Mouse (Mus musculus) left cerebral cortex, adult 2 months (tissue): ENCODE data around the gene Olfr776. TPM values are rescaled to one million over a fixed set of nuclear protein-coding genes. Genes with fewer than 3 reads are reported as not detected.
A peak's percentile ranks its signal among the peaks of the same experiment; 100 is the strongest.
"Not testable (repeated sequence)": the region's sequence is repeated elsewhere in the genome, so short reads cannot be mapped to it uniquely, and the experiment has no call there.

Source experiments
- DNase-seq, 2 experiments: peaks; one replicate each; pipeline ENCODE4 v3.0.0; 2021 to 2022; ENCODE audit warnings: low spot score in 2 of 2, mixed read lengths in 1 of 2; ENCODE audit errors: extremely low spot score in 1 of 2
- H3K27ac ChIP-seq: fragments of 200-600 bp; 2 replicates; pipeline ENCODE4 v1.8.1; 2022
- H3K4me3 ChIP-seq: fragments of 200-600 bp; 2 replicates; pipeline ENCODE4 v1.8.1; 2022
- CTCF ChIP-seq: fragments of 200-600 bp; IDR thresholded peaks from 2 replicates; pipeline ENCODE4 v1.8.1; 2022; ENCODE audit warnings: antibody characterized with exemption, mild to moderate bottlenecking, moderate library complexity
- intact Hi-C: fragments of 180-260 bp; cut with DNase I; formaldehyde crosslinking; loops from one replicate; pipeline ENCODE4 v1.15.1; 2025
- long read RNA-seq, 2 experiments: library from polyadenylated mRNA; stranded (forward); transcript quantifications; one replicate each; pipeline ENCODE4 v2.0.0; 2021; ENCODE audit warnings: borderline mapping rate in 2 of 2
- total RNA-seq, 2 experiments: library from RNA; stranded (reverse); gene quantifications; 2 replicates each; pipeline ENCODE4 v1.2.3; 2021

Gene Olfr776
- total RNA-seq = not detected
- long read RNA-seq, experiment 1 = 0 reads
- long read RNA-seq, experiment 2 = 0 reads

DNA sequence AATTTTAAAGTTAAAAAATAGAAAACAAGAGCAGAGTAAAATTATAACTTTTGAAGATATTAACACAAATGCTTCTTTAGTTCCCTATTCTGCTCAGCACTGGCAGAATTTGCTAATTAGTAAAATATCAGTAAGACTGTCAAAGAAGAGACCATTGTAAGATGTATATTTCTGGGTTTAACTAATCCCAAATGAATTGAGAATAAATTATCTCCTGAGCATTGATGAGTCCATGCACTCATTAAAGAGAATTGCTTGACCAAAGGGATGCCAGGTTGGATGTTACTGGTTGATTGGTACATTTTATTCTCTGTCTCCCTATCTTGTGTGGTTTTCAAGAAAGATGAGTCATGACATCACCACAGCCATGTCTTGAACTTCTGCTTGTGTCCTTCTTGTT, at the start of gene Olfr776:
Olfr776 (plus strand) TSS at position 301 of the 400 bp plus-strand sequence.
- DNase-seq = no peak
- intact Hi-C loops = no loop called here
- H3K27ac ChIP-seq = no peak within 1 kb of the TSS
- no peak within 1 kb of the TSS for H3K4me3 ChIP-seq
- TF ChIP-seq CTCF = no peak

DNA sequence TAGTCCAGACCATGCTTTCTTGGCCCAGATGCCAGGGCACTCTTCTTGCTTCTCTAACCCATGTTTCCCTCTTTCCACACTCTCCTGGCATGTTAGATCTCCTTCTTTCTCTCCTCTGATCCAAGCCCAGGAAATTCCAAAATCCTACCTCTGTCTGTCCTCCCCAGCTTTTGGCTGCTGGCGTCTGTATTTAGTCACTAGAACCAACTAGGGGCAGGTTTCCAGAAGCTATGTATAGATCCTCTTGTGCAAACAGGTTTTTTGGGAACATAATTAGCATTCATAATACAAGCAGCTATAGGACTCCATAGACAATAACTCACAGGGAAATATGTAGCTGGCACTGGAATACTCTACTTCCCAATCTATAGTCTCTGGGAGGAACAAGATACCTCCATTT, 28.2 kb upstream of the Olfr776 start:
- no peak overlapping the region for H3K4me3 ChIP-seq
- no peak for TF ChIP-seq CTCF
- peak in 1 of 2 experiments; percentile 11 for DNase-seq
- no peak overlapping the region for H3K27ac ChIP-seq
- intact Hi-C loops = no loop called here

DNA sequence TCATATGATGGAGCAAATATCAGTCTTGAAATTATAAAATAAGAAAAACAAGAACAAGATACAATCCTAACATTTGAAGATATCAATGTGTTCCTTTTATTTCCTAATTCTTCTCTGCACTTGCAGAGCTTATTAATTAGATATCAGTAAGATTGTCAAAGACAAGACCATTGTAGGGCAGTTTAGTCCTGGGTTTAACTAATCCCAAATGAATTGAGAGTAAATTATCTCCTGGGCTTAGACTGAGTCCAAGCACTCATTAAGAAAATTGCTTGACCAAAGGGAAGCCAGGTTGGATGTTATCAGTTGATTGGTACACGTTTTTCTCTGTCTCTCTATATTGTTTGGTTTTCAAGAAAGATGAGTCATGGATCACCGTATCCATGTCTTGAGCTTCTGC, 23.0 kb upstream of the Olfr776 start, which contains the start of gene Olfr774:
Olfr774 (plus strand) TSS at position 301 of the 400 bp plus-strand sequence.
- intact Hi-C loops = no loop called here
- Histone ChIP-seq H3K4me3 (no peak within 1 kb of the TSS), H3K27ac (no peak within 1 kb of the TSS)
- no peak for TF ChIP-seq CTCF
- DNase-seq = no peak

DNA sequence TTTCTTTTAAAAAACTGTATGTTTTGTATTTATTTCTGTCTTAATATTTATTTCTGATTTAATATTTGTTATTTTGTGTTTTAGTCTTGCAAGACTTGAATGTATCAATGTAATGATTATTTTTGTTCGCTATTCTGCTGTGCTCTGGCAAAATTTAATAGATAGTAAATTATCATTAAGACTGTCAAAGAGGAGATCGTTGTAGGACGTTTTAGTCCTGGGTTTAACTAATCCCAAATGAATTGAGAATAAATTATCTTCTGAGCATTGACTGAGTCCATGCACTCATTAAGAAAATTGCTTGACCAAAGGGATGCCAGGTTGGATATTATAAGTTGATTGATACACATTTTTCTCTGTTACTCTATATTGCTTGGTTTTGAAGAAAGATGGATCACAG, 10.8 kb upstream of the Olfr776 start, which contains the start of gene Olfr775:
Olfr775 (plus strand) TSS at position 301 of the 400 bp plus-strand sequence.
- Histone ChIP-seq H3K27ac (no peak within 1 kb of the TSS), H3K4me3 (no peak within 1 kb of the TSS)
- DNase-seq = no peak
- TF ChIP-seq CTCF = no peak
- intact Hi-C loops = no loop called here

DNA sequence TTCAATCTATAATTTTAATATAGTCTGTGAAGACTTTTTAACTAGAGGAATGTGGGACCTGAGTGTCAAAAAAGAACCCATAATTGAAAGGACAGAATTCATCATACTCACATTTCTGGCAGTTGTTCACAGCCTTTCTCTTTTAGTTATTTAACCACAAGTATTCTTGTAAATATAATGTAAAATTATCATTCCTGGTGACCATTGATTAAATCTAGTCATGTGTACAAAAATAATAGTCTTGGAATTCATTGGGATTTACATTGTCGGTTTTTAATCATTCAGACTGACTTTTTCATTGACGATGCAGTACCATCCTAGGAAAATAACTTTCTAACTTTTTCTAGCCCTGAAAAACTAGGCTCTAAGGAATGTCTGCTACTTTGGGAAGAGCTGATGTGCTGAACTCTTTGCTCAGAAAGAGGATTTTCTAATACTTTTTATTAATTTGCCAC, 12.2 kb downstream of the Olfr776 start, which contains the start of gene Olfr777:
Olfr777 (minus strand) TSS at position 405 of the 455 bp plus-strand sequence.
- no peak within 1 kb of the TSS for H3K4me3 ChIP-seq
- DNase-seq = no peak
- no peak for TF ChIP-seq CTCF
- intact Hi-C loops = no loop called here
- no peak within 1 kb of the TSS for H3K27ac ChIP-seq

DNA sequence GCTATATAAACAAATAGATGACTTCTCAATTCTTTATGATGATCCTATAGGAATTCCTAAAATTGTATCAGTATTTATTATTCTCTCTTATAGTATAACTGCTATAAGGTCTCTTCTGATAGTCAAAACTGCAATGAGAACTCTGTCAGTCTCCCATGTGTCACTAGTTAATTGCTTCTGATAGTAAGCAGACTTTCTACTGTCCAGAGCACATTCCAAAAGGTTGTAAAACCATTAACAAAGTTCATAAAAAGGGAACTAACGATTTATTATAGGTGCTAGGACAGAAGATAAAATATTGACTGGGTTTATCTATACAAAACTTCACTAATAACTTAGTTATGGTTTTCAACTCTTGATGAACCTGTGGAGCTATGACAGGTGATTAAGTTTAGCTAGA, 54.0 kb downstream of the Olfr776 start:
- H3K4me3 ChIP-seq, DNase-seq, H3K27ac ChIP-seq, intact Hi-C loops: not testable (repeated sequence)

DNA sequence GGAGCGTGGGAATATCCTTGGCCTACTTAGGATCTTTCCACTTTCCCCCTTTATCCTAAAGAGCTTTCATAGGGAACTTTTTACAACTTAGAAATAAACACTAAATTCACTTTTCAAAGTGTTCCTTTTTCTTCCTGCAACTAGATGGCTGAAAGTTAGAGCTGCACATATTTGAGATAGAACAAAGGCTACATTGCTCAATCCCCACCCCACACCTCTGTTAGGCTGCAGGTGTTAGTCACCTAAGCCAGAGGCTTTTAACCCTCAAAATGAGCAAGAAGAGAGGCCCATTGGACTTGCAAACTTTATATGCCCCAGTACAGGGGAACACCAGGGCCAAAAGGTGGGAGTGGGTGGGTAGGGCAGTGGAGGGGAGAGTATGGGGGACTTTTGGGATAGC, 54.6 kb downstream of the Olfr776 start:
- DNase-seq, H3K27ac ChIP-seq, intact Hi-C loops, H3K4me3 ChIP-seq: not testable (repeated sequence)

Other genes starting within 250 kb of the Olfr776 start
- not detected for gene Olfr763, start 248.3 kb upstream of the Olfr776 start, total RNA-seq
- gene Olfr764-ps1, start 219.2 kb upstream of the Olfr776 start, total RNA-seq = not detected
- gene Olfr765, start 209.1 kb upstream of the Olfr776 start, total RNA-seq = not detected
- not detected for gene Olfr766-ps1, start 190.2 kb upstream of the Olfr776 start, total RNA-seq
- gene Olfr767, start 176.2 kb upstream of the Olfr776 start, total RNA-seq = not detected
- gene Olfr768, start 159.8 kb upstream of the Olfr776 start, total RNA-seq = not detected
- gene Olfr769, start 141.3 kb upstream of the Olfr776 start, total RNA-seq = not detected
- gene Olfr770, start 120.1 kb upstream of the Olfr776 start, total RNA-seq = not detected
- gene Olfr771, start 94.4 kb upstream of the Olfr776 start, total RNA-seq = not detected
- gene Olfr772, start 81.2 kb upstream of the Olfr776 start, total RNA-seq = not detected
- not detected for gene Olfr773, start 71.7 kb upstream of the Olfr776 start, total RNA-seq
- not detected for gene Olfr774, start 22.9 kb upstream of the Olfr776 start, total RNA-seq
- under 1 TPM; 0.09 to 0.16 TPM for gene Olfr775, start 10.7 kb upstream of the Olfr776 start, total RNA-seq
- not detected for gene Olfr777, start 12.4 kb downstream of the Olfr776 start, total RNA-seq
- gene Olfr780, start 59.0 kb downstream of the Olfr776 start, total RNA-seq = not detected
- not detected for gene Olfr781, start 69.7 kb downstream of the Olfr776 start, total RNA-seq
- not detected for gene Olfr782, start 89.7 kb downstream of the Olfr776 start, total RNA-seq
- under 1 TPM in 1 of 2 experiments, not detected in 1; 0.21 TPM for gene Olfr784, start 125.0 kb downstream of the Olfr776 start, total RNA-seq
- gene Olfr785, start 146.3 kb downstream of the Olfr776 start, total RNA-seq = not detected
- not detected for gene Olfr786, start 168.2 kb downstream of the Olfr776 start, total RNA-seq
- not detected for gene Olfr787, start 202.7 kb downstream of the Olfr776 start, total RNA-seq
- not detected for gene Olfr788, start 211.9 kb downstream of the Olfr776 start, total RNA-seq
- gene Olfr789, start 225.6 kb downstream of the Olfr776 start, total RNA-seq = not detected
- not detected for gene Olfr790, start 239.4 kb downstream of the Olfr776 start, total RNA-seq